Mouse (Mus musculus) fibroblast of lung, adult 2 months (primary cell): ENCODE measurements around the gene Acbd3.

Experiments used
- DNase-seq: peaks from one replicate; pipeline ENCODE4 v3.0.0-alpha.2; 2011; ENCODE audit warnings: low read depth

Gene Acbd3

GRCm38 (mm10) chr1:180782906-180783579, 57.2 kb downstream of the Acbd3 start:
- DNase-seq: no peak

DNA sequence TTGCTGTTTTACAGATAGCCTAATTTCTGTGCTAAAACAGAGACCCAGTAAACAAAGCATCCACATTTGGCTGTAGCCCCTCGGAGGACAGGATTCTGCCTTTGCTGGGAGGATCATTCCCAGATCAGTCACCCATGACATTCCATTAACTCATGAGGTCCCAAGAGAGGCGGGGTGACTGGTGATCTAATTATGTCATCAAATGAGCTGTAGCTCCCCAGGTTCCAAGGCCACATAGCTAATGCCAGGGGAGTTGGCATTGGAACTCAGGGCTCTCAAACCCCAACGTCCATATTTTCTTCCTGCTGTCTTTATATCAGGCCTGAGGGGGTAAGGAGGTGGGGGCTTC, 57.7 kb downstream of the Acbd3 start:
- no peak for DNase-seq

DNA sequence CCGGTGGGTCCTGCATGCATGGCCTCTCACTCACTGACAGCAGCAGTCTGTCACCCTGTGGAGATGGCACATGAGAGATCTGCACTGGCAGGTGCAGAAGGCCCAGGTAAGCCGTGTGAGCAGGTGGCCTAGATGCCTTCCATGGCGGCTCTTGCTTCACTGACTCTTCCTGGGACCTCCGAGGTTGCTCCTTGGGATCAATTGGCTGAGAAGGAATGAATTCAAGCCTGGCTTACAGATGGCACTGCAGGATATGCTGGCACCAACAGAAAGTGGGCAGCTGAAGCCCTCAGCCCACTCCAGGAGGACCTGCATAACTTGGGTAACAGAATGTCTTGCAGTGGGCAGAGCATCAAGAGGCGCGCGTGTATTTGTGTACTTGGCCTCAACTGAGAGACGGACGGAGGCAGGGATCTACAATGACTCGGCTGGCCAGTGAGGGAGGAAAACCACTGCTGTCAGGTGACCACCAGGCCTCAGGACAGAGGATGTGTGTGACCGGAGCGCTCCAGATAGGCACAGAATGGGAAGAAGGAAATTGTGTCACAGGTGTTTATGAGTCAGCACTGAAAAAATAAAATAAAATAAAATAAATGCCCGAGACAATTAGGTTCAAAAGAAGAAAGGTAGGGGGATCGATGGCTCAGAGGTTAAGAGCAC, 66.1 kb downstream of the Acbd3 start:
- DNase-seq: no peak

DNA sequence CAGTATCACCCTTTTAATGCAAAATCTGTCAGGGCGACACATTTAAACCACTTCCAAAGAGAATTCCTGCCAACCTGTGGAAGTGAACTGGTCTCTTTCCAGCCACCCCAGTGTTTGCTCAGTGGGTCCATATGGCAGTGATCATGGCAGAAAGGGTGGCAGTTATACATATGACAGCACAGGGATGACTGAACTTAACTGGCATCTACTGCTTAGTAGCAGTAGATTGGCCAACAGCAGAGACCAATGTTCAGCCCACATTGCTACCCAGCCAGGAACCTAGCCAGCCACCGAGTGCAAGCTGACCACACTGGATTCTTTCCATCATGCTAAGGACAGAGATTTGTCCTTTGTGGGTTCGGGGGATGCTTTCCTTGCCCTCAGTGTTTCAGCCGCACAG, 67.0 kb downstream of the Acbd3 start:
- no peak for DNase-seq

GRCm38 (mm10) chr1:180793445-180794117, 67.7 kb downstream of the Acbd3 start:
- DNase-seq: no peak

GRCm38 (mm10) chr1:180794170-180794569, 68.3 kb downstream of the Acbd3 start:
- no peak for DNase-seq

DNA sequence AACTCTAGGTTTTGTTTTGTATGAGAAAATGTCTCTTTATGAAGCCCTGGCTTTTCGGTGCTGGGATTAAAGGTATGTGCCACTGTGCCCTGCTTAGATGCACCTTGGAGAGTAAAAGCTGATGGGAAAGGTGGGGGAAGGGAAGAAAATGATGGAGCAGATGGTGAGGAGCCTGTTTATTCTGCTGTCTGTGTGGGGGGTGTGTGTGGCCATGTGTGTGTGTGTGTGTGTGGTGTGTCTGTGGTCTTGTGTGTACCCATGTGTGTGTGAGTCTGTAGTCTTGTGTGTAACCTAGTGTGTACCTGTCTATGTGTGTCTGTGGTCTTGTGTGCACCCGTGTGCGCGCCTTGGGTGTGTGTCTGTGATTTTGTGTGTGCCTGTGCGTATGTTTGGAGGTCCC, 72.8 kb downstream of the Acbd3 start:
- no peak for DNase-seq

GRCm38 (mm10) chr1:180799253-180799652, 73.4 kb downstream of the Acbd3 start:
- no peak for DNase-seq

DNA sequence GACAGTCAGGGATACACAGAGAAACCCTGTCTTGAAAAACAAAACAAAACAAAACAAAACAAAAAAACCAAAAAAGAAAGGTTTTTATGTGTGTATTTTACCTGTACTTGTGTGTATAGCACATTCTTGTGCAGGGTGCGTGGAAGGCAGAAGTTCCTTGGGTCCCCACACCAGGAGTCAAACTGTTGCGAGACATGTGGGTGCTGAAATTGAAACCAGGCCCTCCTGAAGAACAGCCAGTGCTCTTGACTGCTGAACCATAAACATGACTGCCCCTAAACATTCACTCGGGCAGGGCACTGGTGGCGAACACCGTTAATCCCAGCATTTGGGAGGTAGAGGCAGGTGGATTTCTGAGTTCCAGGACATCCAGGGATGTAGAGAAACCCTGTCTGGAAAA, 74.2 kb downstream of the Acbd3 start:
- DNase-seq: no peak

- DNase-seq: no peak
Measured at GRCm38 (mm10) chr1:180800814-180801213, 75.0 kb downstream of the Acbd3 start.

GRCm38 (mm10) chr1:180801466-180801994, 75.7 kb downstream of the Acbd3 start:
- no peak for DNase-seq
